Mouse (Mus musculus): ENCODE data around the gene Lrmda. TPM values are rescaled to one million over a fixed set of nuclear protein-coding genes. Genes with fewer than 3 reads are reported as not detected.

The Lrmda gene
- polyA plus RNA-seq, 1 experiment from 2014 or later: not detected

DNA sequence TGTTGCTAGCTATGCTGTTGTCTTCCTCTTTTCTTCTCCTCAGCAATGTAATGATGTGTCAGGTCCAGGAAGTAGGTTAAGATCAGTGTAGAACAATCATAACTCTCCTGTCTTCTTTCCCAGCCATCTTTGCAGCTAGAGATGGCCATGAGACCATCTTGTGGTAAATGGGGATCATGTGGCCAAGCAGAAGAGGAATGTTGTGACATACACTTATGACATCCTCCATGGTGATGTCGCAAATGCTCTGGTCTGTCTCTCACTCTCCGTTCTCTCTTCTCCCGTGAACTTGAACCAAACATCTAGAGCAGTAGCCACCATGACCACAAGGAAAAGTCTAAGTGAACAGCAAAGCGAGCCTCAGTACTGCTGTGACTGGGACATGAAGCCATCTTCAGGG, 19.9 kb upstream of the Lrmda start:
- Histone ChIP-seq H3K9ac (replicated peaks; ENCODE audit: low read length) (no peak overlapping the region), H3K9me3 (ENCODE audit: control insufficient read depth, low read length) (no peaks in the 10 kb centered on the region), H3K36me3 (ENCODE audit: control insufficient read depth, insufficient read depth, low read length) (no peaks in the 10 kb centered on the region), H3K4me3 (replicated peaks; ENCODE audit: low read depth, low read length) (no peak overlapping the region), H3K27me3 (ENCODE audit: control insufficient read depth, insufficient read depth, low read length) (peaks cover 8% of the 10 kb centered on the region; the same call in 1 of the 2 replicates), H3K4me1 (ENCODE audit: control insufficient read depth, insufficient read depth, low read length) (peaks cover 11% of the 10 kb centered on the region), H3K27ac (replicated peaks; ENCODE audit: low read depth, low read length) (no peak overlapping the region), H3K4me2 (ENCODE audit: low read length) (no peak overlapping the region)
- ATAC-seq (ENCODE audit: low FRiP score, low TSS enrichment): no peak
- no peak for DNase-seq
- 91% methylated on average over 4 of the region's 4 CpGs for WGBS

DNA sequence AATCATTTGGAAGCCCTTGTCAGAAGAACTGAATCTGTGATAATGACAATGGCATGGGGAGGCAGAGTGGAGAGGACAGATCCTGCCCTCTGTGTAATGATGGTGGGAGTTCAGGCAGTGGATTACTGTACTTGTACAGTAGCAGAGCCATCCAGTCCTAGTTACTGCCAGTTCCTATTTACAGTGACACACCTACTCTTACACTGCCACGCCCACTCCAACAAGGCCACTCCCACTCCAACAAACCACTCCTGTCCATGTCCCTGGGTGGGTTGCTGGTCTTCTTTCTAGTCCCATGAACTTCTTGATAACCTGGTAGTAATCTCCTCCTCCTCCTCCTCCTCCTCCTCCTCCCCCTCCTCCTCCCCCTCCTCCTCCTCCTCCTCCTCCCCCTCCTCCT, 16.3 kb upstream of the Lrmda start:
- Histone ChIP-seq H3K27me3 (ENCODE audit: control insufficient read depth, insufficient read depth, low read length) (no peaks in the 10 kb centered on the region), H3K27ac (replicated peaks; ENCODE audit: low read depth, low read length) (no peak overlapping the region), H3K4me3 (replicated peaks; ENCODE audit: low read depth, low read length) (no peak overlapping the region), H3K4me2 (ENCODE audit: low read length) (no peak overlapping the region), H3K36me3 (ENCODE audit: control insufficient read depth, insufficient read depth, low read length) (no peaks in the 10 kb centered on the region), H3K4me1 (ENCODE audit: control insufficient read depth, insufficient read depth, low read length) (no peaks in the 10 kb centered on the region), H3K9me3 (ENCODE audit: control insufficient read depth, low read length) (no peaks in the 10 kb centered on the region), H3K9ac (replicated peaks; ENCODE audit: low read length) (no peak overlapping the region)
- ATAC-seq (ENCODE audit: low FRiP score, low TSS enrichment): no peak
- DNase-seq: no peak
- 82% methylated on average over 1 of the region's 1 CpGs for WGBS

- no peaks in the 10 kb centered on the region for H3K9me3 ChIP-seq (ENCODE audit: control insufficient read depth, low read length)
- no peak overlapping the region for H3K4me2 ChIP-seq (ENCODE audit: low read length)
- no peak for DNase-seq
- H3K27ac ChIP-seq (replicated peaks; ENCODE audit: low read depth, low read length): no peak overlapping the region
- no peaks in the 10 kb centered on the region for H3K36me3 ChIP-seq (ENCODE audit: control insufficient read depth, insufficient read depth, low read length)
- no peaks in the 10 kb centered on the region for H3K27me3 ChIP-seq (ENCODE audit: control insufficient read depth, insufficient read depth, low read length)
- no peak overlapping the region for H3K9ac ChIP-seq (replicated peaks; ENCODE audit: low read length)
- no peak overlapping the region for H3K4me3 ChIP-seq (replicated peaks; ENCODE audit: low read depth, low read length)
- H3K4me1 ChIP-seq (ENCODE audit: control insufficient read depth, insufficient read depth, low read length): no peaks in the 10 kb centered on the region
- ATAC-seq (ENCODE audit: low FRiP score, low TSS enrichment): no peak
- WGBS: 95% methylated on average over 4 of the region's 4 CpGs
These were observed 15.9 kb upstream of the Lrmda start for GRCm38 (mm10) chr14:22003631-22004030.

DNA sequence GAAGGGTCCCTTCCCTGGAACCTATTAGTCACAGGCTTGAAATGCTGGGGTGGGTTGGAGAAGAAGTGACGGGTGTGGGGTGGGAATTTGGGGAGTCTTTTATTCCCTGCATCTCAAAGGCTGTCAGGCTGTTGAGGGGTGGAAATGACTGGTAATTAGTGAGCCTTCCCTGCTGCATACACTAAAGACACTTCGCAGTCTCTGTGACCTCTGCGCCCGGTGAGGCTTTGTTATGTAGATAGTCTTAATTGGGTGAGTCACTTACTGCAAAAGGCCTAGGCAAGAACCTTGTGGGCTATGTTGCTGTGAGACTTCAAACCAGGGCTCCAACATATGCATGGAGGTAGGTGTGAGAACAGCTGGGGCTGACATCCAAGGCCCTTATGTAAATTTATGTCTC, 14.6 kb upstream of the Lrmda start:
- Histone ChIP-seq H3K4me2 (ENCODE audit: low read length) (no peak overlapping the region), H3K27me3 (ENCODE audit: control insufficient read depth, insufficient read depth, low read length) (no peaks in the 10 kb centered on the region), H3K36me3 (ENCODE audit: control insufficient read depth, insufficient read depth, low read length) (no peaks in the 10 kb centered on the region), H3K27ac (replicated peaks; ENCODE audit: low read depth, low read length) (no peak overlapping the region), H3K4me3 (replicated peaks; ENCODE audit: low read depth, low read length) (no peak overlapping the region), H3K4me1 (ENCODE audit: control insufficient read depth, insufficient read depth, low read length) (no peaks in the 10 kb centered on the region), H3K9me3 (ENCODE audit: control insufficient read depth, low read length) (no peaks in the 10 kb centered on the region), H3K9ac (replicated peaks; ENCODE audit: low read length) (no peak overlapping the region)
- no peak for ATAC-seq (ENCODE audit: low FRiP score, low TSS enrichment)
- peak; percentile 15 for DNase-seq
- 22% methylated on average over 4 of the region's 4 CpGs for WGBS

DNA sequence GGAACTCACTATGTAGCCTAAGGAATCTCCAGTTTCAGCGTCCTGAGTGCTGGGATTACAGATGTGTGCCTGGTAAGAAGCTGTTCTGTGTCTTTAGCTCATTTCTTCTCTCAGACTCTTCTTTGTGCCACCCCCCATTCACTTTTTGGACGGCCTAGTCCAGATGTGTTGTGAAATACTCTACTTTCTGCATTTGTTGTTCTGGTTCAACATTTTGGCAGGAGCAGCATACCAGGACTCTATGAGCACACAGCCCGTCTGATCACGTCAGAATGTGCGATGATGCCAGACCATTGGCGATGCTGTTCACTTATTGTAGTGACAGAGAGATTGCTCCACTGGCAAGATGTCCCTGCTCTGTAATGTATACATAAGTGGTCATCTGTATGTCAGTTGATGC, 12.5 kb upstream of the Lrmda start:
- no peak for DNase-seq
- Histone ChIP-seq H3K4me3 (replicated peaks; ENCODE audit: low read depth, low read length) (no peak overlapping the region), H3K4me1 (ENCODE audit: control insufficient read depth, insufficient read depth, low read length) (no peaks in the 10 kb centered on the region), H3K36me3 (ENCODE audit: control insufficient read depth, insufficient read depth, low read length) (no peaks in the 10 kb centered on the region), H3K27me3 (ENCODE audit: control insufficient read depth, insufficient read depth, low read length) (no peaks in the 10 kb centered on the region), H3K4me2 (ENCODE audit: low read length) (no peak overlapping the region), H3K9me3 (ENCODE audit: control insufficient read depth, low read length) (no peaks in the 10 kb centered on the region), H3K27ac (replicated peaks; ENCODE audit: low read depth, low read length) (no peak overlapping the region), H3K9ac (replicated peaks; ENCODE audit: low read length) (no peak overlapping the region)
- WGBS: 86% methylated on average over 6 of the region's 6 CpGs
- no peak for ATAC-seq (ENCODE audit: low FRiP score, low TSS enrichment)

DNA sequence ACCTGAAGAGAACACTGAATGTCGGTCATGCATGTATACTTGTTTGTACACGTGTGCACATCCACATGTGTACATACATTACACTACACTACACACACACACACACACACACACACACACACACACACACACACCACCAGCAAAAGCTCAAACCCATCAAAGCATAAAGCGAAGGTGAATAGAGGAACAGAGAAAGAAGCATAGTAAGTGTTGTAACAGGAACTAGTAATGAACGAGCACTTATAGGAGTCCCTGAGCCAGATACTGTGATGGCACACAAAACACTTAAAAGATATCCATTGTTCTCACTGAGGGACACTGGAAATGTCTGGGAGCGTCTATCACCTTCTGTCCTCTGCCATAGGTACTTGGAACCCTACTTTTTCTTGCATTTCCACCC, 5.2 kb upstream of the Lrmda start:
- H3K27ac ChIP-seq (replicated peaks; ENCODE audit: low read depth, low read length): no peak overlapping the region
- 89% methylated on average over 5 of the region's 5 CpGs for WGBS
- H3K9ac ChIP-seq (replicated peaks; ENCODE audit: low read length): no peak overlapping the region

GRCm38 (mm10) chr14:22014781-22015180, 4.7 kb upstream of the Lrmda start:
- 86% methylated on average over 4 of the region's 4 CpGs for WGBS
- ATAC-seq (ENCODE audit: low FRiP score, low TSS enrichment) (no peak), DNase-seq (no peak)
- no peaks in the 10 kb centered on the region for H3K36me3 ChIP-seq (ENCODE audit: control insufficient read depth, insufficient read depth, low read length)
- no peak overlapping the region for H3K27ac ChIP-seq (replicated peaks; ENCODE audit: low read depth, low read length)
- no peaks in the 10 kb centered on the region; the same call in 1 of the 2 replicates for H3K27me3 ChIP-seq (ENCODE audit: control insufficient read depth, insufficient read depth, low read length)
- no peaks in the 10 kb centered on the region for H3K9me3 ChIP-seq (ENCODE audit: control insufficient read depth, low read length)
- no peak overlapping the region for H3K4me3 ChIP-seq (replicated peaks; ENCODE audit: low read depth, low read length)
- H3K4me2 ChIP-seq (ENCODE audit: low read length): no peak overlapping the region
- no peak overlapping the region for H3K9ac ChIP-seq (replicated peaks; ENCODE audit: low read length)
- H3K4me1 ChIP-seq (ENCODE audit: control insufficient read depth, insufficient read depth, low read length): peaks cover 6% of the 10 kb centered on the region

More for the DNA sequence above, 5.2 kb upstream of the Lrmda start:
- Histone ChIP-seq H3K4me3 (replicated peaks; ENCODE audit: low read depth, low read length) (no peak overlapping the region), H3K9me3 (ENCODE audit: control insufficient read depth, low read length) (no peaks in the 10 kb centered on the region), H3K27me3 (ENCODE audit: control insufficient read depth, insufficient read depth, low read length) (no peaks in the 10 kb centered on the region; the same call in 1 of the 2 replicates), H3K4me2 (ENCODE audit: low read length) (no peak overlapping the region), H3K4me1 (ENCODE audit: control insufficient read depth, insufficient read depth, low read length) (peaks cover under 1% of the 10 kb centered on the region; the same call in 1 of the 2 replicates), H3K36me3 (ENCODE audit: control insufficient read depth, insufficient read depth, low read length) (no peaks in the 10 kb centered on the region)
- ATAC-seq (ENCODE audit: low FRiP score, low TSS enrichment) (no peak), DNase-seq (no peak)

DNA sequence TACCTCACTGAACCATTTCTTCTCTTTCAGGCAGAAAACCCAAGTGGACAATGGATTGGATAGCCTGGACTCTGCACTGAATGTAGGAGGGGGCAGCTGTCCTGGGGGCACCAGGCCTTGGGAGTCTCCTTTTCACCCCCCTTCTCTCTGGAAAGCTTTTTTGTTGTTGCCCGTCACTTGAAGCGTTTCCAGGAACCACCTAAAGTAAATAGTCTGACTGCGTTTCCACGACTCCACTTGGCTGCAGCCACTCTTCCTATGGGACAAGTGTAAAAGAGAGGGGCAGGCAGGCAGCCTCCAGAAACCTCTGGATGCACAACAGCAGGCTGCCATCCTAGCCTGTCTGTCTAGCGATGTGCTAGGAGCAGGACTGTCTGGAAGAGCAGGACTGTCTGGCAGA, 2.5 kb upstream of the Lrmda start:
- Histone ChIP-seq H3K27me3 (ENCODE audit: control insufficient read depth, insufficient read depth, low read length) (no peaks in the 10 kb centered on the region; the same call in 1 of the 2 replicates), H3K36me3 (ENCODE audit: control insufficient read depth, insufficient read depth, low read length) (no peaks in the 10 kb centered on the region), H3K4me3 (replicated peaks; ENCODE audit: low read depth, low read length) (no peak overlapping the region), H3K9me3 (ENCODE audit: control insufficient read depth, low read length) (no peaks in the 10 kb centered on the region), H3K4me2 (ENCODE audit: low read length) (no peak overlapping the region), H3K27ac (replicated peaks; ENCODE audit: low read depth, low read length) (no peak overlapping the region), H3K4me1 (ENCODE audit: control insufficient read depth, insufficient read depth, low read length) (peaks cover 7% of the 10 kb centered on the region), H3K9ac (replicated peaks; ENCODE audit: low read length) (no peak overlapping the region)
- 66% methylated on average over 5 of the region's 5 CpGs for WGBS
- no peak for ATAC-seq (ENCODE audit: low FRiP score, low TSS enrichment)
- no peak for DNase-seq

DNA sequence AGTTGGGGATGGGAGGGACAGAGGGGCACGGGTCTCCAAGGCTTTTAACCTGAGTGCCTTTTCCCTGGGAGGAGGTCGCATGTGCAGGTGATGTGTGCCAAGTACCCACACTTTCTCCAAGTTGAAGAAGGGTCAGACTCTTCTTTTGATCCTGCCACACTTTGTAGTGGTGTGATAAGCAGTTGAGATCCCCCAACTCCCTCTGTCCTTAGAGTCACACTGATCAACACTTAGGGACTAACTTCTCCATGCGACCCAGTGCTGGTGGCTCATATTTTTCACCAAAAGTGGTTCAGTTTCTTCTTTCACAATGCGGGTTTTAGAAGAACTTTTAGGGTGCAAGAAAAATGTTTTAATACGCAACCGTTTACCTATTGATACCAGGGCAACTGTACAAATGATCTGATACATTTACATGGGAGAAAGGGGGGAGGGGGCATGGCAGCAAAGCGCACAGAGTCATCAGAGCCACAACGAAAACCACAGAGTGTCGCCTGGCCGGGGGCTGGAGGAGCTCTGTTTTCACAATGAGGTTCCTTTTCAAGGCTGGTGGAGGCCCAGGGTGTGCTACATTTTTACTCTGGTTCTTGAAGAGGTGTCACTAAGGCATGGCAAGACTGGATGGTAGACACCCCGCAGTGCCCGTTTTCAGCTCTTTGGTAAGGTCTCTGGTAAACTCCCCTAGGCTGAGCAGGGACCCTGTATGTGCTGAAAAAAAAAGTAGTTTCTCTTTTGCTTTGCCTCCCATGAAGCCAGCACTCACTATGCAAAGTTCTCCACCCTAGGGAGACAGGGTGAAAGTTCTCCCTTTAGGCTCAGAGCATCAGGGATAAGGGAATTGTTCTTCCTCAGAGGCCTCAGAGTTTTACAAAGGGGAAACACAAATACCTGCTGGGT, 685 bp downstream of the Lrmda start:
- Histone ChIP-seq H3K9me3 (ENCODE audit: control insufficient read depth, low read length) (no peaks in the 10 kb centered on the region), H3K9ac (replicated peaks; ENCODE audit: low read length) (no peak overlapping the region), H3K36me3 (ENCODE audit: control insufficient read depth, insufficient read depth, low read length) (no peaks in the 10 kb centered on the region), H3K27ac (replicated peaks; ENCODE audit: low read depth, low read length) (no peak overlapping the region), H3K4me3 (replicated peaks; ENCODE audit: low read depth, low read length) (peak overlapping the region; percentile 31), H3K27me3 (ENCODE audit: control insufficient read depth, insufficient read depth, low read length) (no peaks in the 10 kb centered on the region; the same call in 1 of the 2 replicates), H3K4me1 (ENCODE audit: control insufficient read depth, insufficient read depth, low read length) (peaks cover 7% of the 10 kb centered on the region), H3K4me2 (ENCODE audit: low read length) (peak overlapping the region; percentile 66)
- ATAC-seq (ENCODE audit: low FRiP score, low TSS enrichment): no peak
- DNase-seq: no peak
- 40% methylated on average over 12 of the region's 12 CpGs for WGBS

Measured in midbrain, embryonic 14.5 days (tissue).